Mouse (Mus musculus) B cell, adult 2 months (primary cell): ENCODE data around the gene Rnaseh2b.
A peak's percentile ranks its signal among the peaks of the same experiment; 100 is the strongest.

Source experiments
- DNase-seq, 2 experiments: peaks; one replicate each; pipeline ENCODE4 v3.0.0; 2022

Rnaseh2b gene

DNA sequence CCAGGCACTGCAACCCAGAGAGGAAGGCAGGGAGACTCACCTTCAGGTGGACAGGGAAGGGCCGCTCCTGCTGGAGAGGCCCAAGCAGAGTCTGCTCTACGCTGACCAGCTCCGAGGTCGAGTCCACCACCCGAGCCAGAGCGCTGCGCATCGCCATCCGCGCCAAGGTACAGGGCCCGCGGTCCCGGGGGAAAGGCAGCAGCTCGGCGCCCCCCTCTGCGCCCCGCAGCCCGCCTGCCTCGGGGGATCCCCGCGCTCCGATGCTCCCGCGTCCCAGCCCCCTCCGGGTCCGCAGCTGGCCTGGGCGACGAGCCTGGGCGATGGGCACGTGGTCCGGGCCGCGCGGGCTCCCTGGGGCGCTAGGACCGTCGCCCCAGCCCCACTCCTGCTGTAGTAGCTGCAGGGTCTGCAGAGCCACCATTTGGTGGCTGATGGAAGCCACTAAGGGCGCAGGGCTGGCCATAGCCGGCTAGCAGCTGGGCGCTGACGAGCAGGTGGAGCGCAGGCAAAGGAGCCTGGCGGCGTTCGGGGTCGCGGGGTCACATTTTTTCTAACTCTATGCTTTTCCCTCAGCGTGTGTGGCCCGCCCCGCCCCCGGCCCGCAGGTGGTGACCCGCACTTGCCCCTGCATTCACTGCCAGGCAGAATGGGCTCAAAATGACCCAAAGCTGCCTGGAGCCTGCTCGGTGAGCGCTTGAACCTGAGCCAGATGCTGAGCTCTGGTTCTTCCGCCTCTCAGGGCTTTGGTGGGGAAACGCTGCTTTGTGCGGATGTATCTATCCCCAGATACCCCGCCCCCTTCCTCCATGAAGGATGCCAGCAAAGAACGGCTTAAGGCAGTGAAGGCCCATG, at the start of gene Rnaseh2b, which contains the start of gene Dleu7:
Gene Rnaseh2b (plus strand): TSS at position 102 of the 852 bp plus-strand sequence.
Gene Dleu7 (minus strand): TSS at position 560 of the 852 bp plus-strand sequence.
- peak in 1 of 2 experiments; percentile 6 for DNase-seq

DNA sequence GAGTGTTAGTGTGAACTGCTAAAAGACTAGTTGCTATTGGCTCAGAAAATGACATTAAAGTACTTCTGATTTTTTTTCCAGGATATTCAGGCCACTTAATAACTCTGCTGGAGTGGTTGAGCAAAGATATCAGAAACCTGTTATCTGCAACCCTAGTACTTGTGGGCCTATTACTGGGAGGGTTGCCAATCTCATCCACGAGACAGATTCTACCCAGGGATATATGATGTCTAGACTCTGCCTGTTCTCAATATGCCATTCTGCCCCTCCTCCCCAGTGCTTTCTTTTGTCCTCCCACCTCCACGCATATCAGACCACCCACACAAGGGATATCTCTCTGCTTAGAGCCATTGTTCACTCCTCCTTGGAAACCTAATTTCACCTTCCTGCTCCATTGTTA, 48.9 kb upstream of the Rnaseh2b start:
- DNase-seq = no peak

DNA sequence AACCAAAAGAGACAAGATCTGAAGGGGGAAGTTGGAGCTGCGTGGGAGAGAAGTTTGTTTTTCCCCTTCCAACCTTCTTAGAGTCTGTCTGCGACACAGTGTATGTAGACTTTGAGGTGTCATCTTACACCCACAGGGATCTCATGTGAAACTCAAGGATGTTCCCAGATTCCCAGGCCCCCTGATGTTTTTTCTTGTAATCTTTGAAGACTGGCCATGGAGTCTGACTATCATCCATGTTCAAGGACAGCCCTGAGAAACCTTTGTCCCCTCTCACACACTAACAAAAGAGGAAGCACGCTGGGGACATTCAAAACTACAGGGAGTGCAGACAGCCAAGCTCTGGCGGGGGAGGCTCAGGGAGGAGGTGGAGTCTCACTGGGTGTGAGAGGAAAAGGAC, 46.8 kb upstream of the Rnaseh2b start:
- DNase-seq = no peak

DNA sequence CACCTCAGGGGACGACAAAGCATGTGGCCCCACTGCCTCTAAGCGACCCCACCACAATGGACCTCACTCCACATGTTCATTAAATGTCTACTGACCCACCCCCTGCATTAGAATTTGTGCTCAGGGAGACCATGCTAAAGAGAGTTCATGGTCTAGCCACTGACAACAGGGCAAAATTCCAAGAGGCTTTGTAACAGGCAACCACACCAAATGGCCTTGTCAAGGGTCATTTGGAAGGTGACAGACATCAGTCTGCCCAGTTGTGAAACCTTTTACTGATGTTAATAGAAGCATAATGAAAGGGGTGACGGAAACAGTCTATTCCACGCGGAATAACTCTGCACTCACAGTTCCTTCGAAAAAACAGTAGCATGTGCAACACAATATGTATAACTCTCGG, 44.0 kb upstream of the Rnaseh2b start:
- DNase-seq = no peak

DNA sequence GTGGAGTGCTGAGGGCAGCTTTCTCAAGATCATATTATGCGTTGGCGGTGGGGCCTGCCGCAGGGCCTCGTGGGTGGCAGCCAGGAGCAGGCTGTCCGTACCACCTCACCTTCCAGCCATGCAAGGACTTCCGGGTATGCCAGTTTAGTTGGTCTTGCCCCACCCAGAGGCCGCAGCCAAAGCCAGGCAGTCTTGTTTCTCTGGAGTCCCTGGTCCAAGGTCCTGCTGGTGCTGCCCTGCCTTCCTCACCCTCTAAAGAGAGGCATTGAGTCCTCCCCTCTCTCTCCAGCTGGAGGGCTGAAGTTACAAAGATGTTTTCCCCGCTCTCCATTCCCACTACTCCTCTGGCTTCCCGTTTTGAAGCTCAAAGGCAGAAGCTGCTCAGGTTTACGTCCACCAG, 43.6 kb upstream of the Rnaseh2b start:
- no peak for DNase-seq

DNA sequence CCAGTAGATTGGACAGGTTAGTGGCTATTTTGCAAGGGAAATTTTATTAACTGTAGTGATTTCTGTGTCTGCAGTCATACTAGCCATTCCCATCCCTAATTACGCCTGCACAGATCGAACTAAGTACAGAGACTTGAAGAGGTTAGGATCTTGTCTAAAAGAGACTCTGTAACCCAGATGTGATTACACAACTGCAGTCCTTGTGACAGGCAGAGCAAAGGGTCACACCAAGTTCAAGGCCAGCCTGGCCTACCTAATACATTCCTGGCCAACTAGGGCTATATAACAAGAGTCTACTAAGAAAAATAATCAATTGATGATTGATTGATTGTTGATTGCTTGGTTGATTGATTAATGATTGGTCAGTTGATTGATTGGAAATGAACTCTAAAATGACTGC, 43.1 kb upstream of the Rnaseh2b start:
- no peak for DNase-seq

DNA sequence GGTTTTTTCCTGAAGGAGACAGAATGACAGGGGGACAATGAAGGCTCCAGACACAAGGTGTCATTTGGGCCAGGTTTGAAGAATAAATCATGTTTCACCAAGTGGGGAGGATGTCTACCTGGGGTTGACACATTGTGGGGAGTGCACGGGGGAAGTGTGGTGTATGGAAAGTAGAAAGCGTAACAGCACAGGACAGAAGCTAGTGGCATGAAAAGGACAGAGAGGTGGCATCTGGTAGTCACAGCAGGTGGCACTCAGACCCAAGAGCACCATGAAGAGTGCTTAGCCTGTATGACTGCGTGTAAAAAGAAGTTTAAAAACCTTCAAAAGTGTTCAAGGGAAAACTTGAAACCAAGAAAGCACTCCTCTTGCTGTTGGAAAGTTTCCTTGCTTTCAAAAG, 42.3 kb upstream of the Rnaseh2b start:
- DNase-seq = no peak

DNA sequence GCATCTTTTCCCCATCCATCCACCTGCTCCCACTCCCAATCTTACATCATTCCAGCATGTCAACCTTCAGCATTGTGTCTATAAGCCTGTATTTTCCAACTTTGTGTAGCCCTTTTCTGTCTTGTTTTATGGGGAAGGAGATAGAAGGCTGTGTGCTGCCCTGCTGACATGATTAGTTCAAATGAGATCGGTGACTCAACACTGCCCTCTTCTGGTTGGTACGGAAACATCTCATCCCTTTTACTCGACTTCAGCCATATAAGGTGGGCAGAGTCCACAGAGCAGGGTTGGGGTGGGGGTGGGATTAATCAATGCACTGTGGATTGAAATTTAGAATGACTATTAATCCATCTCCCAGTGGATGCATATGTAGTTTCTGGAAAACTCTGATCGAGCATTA, 40.4 kb upstream of the Rnaseh2b start:
- peak; percentile 61 to 62 for DNase-seq

DNA sequence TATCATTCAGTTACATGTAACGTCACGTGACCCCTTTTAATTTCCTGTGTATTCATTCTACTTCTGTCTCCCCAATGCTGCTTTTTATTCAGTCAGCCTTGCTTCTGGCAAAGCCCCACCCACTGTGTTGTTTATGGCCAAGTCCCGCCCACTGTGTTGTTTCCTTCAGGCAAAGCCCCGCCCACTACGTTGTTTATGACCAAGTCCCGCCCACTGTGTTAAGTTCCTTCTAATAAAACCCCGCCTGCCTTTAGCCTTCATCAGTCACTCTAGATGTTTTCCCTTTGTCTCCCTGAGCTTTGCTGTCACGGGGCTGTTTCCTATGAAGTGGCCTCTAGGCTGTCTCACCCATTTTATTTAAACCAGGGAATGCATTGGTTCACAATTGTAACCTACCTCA, 38.0 kb upstream of the Rnaseh2b start:
- no peak for DNase-seq

DNA sequence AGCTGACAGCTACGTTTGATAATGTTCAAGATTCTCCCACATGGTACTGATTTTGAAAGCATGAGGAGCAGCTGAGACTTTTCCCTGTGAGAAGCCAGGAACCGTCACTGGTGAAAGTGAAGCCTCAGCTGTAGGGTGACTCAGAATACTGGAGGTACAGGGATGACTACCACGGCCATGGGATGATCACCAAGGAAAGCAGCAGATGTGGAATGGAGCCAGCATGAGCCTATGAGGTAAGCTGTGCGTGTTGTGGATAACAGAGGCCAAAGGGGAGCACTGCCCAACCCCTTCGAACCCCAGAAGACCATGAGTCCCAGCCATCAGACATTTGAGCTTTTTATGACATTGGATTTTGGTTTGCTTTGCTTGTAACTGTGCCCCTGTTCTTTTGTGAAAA, 36.3 kb upstream of the Rnaseh2b start:
- DNase-seq = no peak

DNA sequence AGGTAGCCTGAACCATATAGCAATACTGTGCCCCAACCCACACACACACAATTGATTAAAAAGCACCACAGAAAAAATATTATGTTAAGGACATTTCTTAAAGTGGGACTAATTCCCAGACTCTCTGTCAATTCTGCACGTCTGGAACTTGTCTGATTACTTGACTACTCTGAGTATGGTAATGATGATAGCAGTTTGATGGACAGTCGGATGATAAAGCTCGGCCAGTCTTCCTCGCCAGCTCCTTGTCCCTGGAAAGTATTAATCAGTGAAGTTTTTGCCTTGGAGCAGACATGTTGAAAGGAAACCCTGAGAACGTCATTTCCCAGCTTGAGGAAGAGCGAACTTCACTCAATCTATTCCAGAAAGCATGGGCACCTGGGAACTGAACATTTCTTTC, 34.3 kb upstream of the Rnaseh2b start:
- DNase-seq = no peak

DNA sequence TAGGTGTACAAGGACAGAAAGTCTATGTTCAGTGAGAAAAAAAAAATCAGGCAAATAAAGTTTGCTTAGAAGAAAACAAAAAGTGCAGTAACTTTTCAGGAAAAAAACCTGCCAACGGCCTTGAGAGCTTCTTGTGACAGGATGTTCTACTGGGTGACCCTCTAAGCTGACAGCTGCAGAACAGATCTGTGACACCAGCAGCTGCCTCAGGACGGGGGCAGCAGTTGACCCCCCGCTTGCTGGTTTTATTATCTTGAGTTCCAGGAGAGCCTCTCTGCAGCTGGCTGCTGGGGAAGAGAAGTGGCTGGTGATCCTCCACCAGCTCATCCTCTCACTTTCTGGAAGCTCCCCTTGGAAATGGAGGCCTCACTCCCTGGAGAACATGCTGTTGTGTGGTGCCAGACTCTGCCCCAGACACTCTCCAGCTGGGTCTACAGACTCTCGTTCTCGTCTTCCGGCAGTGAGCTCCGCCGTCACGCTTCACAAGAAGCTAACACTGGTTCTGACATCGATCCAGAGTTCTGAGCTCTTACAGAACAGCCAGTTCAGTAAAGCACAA, 33.3 kb upstream of the Rnaseh2b start:
- DNase-seq = no peak

DNA sequence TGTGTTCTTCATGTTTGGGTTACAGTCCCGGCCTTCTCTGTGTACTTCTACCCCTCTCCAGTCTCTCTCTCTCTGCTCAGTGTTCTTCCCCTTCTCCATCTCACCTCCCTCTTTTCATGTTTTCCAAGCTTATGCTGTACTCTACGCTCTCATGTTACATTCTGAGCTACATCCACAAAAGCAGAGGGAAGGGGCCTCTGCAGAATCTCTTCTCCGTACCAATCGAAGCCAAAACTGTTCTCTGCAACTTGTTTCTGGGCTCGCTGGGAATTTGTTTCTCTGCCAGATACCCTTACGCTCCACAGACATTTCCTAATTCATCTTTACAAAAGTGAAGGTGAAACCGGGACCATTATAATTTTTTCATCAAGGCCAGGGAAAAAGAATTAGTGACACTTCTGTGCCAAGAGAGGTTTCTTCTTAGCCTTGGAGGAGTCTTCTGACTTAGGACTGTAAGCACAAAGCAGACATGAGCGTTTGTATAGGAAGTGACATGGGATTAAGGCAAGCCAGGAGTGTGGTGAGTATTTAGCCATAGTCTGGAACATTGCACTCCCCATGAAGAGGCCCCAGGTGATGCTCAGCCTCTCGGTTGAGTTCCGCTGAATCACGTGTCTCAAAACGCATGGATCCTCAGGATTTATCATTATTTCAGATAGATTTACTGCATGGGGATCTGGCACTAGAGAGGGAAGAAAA, 21.5 kb upstream of the Rnaseh2b start:
- DNase-seq = no peak

DNA sequence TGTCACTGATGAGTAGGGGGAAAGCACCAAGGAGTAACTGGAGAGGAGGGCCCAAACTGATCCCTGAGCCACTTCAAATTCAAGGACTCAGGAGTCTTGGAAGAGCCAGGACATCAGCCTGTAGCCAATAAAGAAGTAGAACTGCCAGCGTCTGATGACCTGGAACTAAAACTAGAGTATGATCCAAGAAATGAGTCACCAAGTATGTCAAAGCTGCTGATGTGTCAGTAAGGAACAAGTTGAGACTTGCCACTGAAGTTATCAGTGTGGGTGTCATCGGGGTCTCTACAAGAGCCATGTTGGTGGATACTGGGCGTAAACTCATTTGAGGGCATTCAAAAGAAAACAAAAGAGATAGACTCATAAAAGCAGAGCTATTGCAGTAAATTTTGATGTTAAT, 18.8 kb upstream of the Rnaseh2b start:
- DNase-seq = no peak

DNA sequence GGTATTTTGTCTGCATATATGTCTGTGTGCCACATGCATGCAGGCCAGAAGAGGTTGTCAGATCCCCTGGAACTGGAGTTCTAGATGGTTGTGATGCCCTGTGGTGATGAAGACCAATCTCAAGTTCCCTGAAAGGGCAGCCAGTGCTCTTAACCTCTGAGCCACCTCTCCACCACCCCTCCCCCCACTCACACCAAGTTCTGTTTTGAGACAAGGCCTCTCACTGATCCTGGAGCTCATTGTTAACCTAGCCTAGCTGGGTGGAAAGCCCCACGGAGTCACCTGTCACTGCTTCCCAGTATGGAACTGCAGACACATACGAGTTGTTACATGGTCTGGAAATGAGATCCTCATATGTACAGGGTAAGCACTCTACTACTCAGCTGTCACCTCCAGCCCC, 9.4 kb upstream of the Rnaseh2b start:
- DNase-seq = no peak

DNA sequence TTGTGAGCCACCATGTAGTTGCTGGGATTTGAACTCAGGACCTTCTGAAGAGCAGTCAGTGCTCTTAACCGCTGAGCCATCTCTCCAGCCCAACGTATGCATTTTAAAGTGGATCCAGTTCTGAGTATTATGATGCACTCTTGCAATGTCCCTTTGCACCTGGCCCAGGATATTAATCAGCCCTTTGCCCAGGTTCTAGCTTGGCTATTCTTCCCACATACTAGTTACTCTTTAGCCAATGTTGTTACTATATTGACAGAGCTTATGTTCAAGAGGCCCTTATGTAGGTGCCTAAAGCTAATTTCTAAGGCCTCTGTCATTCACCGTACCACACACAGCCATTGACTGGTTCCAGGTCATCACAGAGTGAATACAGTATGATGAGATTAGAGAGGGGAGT, 3.7 kb upstream of the Rnaseh2b start:
- no peak for DNase-seq

DNA sequence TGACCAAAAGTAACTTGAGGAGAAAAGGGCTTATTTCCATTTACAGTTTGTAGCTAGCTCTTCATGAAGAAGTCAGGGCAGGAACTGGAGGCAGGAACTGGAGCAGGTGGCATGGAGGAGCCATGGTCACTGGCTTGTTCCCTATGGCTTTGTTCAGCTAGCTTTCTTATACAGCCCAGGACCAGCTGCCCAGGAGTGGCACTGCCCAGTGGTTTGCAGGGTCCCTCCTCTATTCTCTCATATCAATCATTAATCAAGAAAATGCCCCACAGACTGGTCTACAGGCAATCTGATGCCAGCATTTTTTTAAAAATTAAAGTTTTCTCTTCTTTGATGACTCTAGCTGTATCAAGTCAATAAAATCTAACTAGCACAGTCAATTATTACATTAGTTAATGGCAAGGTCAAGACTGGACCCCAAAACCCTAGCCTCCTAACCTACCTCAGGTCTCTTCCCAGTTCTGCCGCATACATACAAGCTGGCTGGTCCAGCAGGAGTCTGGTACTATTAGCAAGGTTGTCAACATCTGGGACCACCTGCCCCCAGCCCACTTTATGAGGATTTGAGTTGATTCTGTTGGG, 892 bp upstream of the Rnaseh2b start:
- DNase-seq = no peak

DNA sequence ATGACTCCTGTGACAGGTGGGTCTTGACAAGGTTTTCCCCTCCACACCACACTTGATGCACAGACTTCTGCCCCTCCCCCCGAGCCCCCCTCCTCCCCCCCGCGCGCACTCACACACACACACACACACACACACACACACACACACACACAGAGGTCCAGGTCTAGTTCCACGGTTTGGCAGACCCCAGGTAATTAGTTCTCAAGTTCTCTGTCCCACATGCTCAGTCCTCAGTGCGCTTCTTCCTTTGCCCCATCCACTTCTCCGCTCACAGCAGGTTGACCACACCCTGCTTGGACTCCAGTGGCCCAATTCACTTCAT, 262 bp upstream of the Rnaseh2b start:
- no peak for DNase-seq

DNA sequence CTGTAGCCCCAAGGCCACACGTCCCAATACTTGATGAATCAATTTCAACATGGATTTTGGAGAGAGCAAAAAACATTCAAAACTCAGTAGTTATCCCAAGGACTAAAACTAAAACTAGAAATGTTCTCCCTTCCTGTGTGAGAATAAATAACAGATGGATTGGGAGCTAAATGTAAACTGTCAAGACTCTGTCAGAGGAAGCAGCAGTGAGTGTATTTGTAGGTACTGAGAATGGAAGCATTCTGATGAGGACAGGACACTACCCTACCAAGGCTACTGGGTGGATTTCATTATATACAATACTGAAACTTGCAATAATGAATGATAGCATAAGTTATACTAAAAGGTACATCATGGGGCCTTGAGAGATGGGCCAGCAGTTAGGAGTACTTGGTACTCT, 6.4 kb downstream of the Rnaseh2b start:
- DNase-seq = no peak

DNA sequence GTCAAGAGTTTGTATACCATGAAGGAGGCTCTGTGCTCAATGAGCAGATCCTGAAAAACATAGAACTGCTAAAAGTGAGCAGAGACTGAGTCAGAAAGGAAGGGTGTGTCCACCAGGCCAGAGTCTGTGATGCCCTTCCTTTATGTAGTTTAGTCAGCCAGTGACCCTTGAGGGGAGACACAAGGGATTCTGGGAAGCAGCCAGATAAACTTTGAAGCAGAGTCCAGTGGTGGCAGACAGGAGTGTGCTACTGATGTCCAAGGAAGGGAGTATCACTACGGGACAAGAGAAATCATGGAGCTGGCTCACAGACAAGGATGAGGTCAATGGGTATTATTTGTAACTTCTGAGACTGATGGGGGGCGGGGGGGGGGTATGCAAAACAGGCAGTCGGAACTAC, 7.6 kb downstream of the Rnaseh2b start:
- DNase-seq = no peak

DNA sequence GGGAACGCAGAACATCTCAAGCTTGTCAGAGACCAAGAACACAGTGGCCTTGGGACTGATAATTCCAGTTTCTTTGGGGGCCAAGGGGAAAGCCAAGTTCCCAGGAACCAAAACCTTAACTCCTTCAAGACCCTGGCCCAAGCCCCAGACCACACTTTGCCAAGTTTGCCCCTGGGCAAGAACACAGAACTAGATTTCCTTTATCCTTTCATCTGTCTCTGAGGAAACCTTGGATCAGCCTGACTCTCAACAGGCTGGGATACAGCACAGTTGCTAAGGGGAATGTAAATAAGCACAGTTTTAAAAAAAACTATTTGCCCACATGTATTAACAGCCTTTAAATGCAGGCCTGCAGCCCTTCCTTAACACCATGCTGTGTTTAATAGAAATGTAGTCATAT, 15.2 kb downstream of the Rnaseh2b start:
- no peak for DNase-seq

DNA sequence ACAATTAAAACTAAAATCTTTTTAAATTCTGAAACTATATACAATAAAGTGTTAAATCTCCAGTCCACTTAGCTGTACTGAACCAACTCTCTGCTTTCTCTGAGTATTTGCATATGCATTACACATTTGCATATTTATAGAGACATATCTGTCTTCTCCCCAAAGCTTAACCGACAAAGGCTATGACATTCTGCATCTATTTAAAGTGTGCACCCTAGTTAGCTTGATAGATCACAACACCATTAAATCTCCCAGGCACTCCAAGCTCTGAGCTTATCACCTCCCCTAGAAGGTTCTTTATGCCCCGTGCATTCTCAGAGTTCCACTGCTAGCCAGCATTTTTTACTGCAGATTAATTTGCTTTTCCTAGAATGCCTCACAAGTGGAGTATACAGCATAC, 16.6 kb downstream of the Rnaseh2b start:
- DNase-seq = no peak

DNA sequence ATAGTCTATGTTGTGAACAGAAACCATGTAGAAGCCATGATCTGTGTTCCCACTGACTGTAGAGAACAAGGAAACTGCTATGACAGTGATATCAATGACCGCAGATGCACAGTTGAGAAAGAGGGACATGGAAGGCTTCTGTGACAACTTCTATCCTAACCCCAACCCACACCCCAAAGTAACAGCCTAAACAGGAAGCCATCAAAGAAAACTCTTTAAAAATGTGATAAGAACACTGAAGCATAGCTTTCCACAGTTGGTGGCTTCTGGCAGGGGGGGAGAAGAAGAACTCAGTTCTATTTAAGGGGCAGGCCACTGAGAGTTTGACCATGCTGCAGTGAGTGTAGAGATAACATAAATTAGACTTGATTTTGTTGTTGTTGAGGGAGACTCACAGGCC, 19.3 kb downstream of the Rnaseh2b start:
- DNase-seq = no peak
